Mouse (Mus musculus) layer of hippocampus, adult 2 months (tissue): ENCODE measurements around the gene Amigo1. TPM values are rescaled to one million over a fixed set of nuclear protein-coding genes. Genes with fewer than 3 reads are reported as not detected.

ENCODE experiments used
- DNase-seq, 2 experiments: peaks; one replicate each; pipeline ENCODE4 v3.0.0; 2022; ENCODE audit warnings: low spot score in 2 of 2
- H3K27ac ChIP-seq: fragments of 200-600 bp; 2 replicates; pipeline ENCODE4 v1.8.1; 2022
- H3K4me3 ChIP-seq: fragments of 200-600 bp; 2 replicates; pipeline ENCODE4 v1.8.1; 2022; ENCODE audit warnings: mild to moderate bottlenecking
- CTCF ChIP-seq: fragments of 200-600 bp; conservative IDR thresholded peaks from 2 replicates; pipeline ENCODE4 v1.8.1; 2022; ENCODE audit warnings: antibody characterized with exemption, mild to moderate bottlenecking, moderate library complexity
- total RNA-seq, 2 experiments: library from RNA; stranded (reverse); gene quantifications; 2 replicates each; pipeline ENCODE4 v1.2.3; 2021

Gene Amigo1
- total RNA-seq, 2 experiments from 2014 or later, result 69.7 to 79.0 TPM

DNA sequence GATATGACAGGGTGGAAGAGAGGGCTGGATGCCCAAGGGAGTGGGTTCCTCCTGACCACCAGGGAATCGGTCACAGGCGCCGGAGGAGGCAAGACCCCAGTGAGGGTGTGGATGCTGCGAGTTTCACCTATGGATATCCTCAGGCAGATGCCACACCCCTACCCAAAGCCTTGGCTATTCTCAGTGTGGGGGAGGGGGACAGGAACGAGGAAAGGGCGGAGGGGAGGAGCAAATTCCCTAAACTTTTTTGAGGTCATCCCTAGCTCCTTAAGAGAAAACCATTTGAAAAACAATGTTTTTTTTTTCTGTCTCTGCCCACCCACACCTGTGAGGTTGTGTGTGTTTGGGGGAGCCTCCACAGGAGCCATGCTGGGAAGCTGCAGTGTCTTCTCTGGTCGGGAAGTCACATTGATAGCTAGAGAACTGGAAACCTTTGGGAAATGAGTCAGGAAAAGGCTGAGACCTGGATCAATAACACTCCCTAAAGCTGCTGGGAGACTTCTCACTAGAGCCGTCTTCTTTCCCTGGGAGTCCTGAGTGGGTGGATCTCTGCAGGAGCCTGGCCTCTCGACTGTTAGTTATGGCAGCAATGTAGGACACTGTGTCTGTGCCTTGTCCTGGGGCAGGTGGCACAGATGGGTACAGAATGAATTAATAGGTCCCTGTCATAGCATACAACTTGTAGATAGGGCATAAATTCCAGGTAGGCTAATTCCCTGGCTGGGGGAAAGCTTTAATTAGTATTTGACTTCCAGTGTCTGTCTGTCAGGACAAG lies 2.8 kb downstream of the Amigo1 start:
- peak overlapping the region; percentile 71 for H3K27ac ChIP-seq
- TF ChIP-seq CTCF, result no peak
- DNase-seq, result no peak
- peak overlapping the region; percentile 61 for H3K4me3 ChIP-seq

DNA sequence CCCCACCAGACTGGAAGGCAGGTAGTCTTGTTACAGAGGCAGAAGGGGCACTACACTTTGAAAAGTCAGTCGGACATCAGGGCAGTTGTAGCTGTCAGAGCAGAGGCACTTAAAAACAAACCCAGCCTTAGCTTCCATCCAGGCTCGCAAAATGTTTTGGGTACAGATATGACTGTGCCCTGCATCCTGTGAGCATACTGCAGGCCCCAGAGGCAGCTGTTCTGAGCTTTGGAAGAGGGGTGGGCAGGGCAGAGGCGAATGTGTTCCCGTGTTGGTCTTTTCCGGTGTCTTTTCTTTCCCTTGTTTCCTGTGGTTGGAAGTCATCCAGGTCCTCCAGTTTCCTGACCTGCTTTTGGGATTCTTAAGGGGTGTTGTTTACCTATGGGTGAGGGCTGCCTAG lies 3.8 kb downstream of the Amigo1 start:
- DNase-seq, result no peak
- TF ChIP-seq CTCF, result no peak
- Histone ChIP-seq H3K27ac (peak overlapping the region; percentile 71), H3K4me3 (peak overlapping the region; percentile 61; the same call in 1 of the 2 replicates)

DNA sequence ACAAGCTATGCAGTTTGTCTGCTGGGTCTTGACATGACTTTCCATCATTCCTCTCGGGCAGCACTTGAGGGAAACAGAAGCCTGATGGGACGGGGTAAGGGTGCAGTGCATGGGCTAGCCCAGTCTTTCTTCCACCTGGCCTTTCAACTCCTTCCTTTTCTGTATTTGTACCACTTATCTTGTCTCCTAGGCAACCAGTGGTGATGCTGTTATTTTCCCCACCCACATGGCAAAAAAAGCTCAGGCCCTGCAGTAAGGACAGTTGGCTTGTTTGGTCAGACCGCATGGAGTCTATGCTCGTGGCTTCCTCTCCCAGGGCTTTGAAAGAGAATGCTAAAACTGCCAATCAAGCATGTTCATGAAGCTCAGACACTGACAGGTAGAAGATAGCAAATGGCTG lies 7.6 kb downstream of the Amigo1 start:
- Histone ChIP-seq H3K4me3 (no peak overlapping the region), H3K27ac (peak overlapping the region; percentile 75)
- no peak for TF ChIP-seq CTCF
- DNase-seq, result no peak

DNA sequence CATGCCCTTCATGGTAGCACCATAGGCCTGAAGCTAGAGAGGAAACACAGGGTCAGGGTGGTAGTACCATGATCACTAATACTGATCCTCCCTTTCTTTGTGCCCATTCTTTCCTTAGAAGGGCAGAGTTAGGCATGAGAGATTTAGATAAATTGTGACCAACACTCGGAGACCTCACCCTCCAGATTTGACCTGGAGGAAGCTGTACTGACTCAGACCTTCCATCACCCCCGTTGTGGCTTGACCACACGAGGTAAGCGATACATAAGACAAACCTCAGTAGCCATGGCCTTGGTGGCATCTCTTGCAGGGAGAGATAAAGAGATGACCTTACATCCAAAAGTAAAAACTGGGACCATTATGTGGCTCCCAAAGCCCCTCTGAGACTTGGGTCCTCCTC lies 9.2 kb downstream of the Amigo1 start:
- TF ChIP-seq CTCF, result no peak
- H3K4me3 ChIP-seq, result no peak overlapping the region
- no peak for DNase-seq
- peak overlapping the region; percentile 97 for H3K27ac ChIP-seq

DNA sequence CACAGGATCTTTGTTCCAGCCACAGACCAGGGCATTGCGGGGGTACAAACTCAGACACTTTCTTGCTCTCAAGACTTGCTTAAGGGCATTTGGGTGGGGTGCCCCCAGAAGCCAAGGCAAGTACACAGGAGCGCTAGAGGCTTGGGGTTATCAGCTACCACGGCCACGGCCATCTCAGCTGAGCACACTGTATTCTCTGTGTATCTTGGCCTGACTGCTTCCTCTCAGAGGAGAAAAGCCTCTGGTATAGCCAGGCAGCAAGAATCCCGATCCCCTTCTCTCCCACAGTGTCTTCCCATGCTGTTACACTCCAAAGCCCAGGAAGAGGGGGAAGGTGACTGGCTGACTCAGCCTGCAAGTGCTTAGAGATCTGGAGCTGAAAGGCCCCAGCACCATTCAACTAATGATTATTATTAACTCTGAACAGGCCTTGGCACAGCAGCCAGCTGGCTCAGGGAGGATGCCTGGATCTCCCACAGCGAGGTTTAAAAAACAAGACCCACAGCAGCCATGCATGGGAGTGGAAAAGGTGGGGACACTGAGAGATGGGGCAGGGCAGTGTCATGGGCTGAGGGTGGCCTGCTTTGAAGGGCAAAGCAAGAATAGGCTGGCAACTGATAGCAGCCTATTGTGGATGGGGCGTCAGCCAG lies 9.9 kb downstream of the Amigo1 start:
- no peak for TF ChIP-seq CTCF
- no peak overlapping the region for H3K4me3 ChIP-seq
- peak; percentile 65 to 81 for DNase-seq
- H3K27ac ChIP-seq, result peak overlapping the region; percentile 97

DNA sequence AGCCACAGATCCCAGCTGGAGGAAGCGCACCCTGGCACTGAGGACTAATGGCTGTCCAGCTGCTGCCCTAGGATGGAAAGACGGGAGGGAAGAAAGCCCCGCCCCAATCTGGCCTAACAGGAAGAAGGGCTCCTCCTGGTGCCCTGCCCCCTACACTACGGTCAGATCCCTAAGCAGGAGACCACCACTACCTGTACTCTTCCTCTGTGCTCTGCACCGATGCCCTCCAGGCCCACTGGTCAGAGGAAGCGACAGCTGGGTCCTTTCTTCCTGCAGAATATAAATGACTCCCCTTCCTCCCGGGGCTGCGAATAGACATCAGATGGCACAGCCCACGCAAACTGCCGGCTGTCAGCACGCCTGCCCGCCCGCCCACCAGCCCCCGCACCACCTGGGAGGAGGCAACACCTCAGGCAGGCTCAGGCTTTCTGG lies 10.9 kb downstream of the Amigo1 start:
- Histone ChIP-seq H3K4me3 (peak overlapping the region; percentile 32), H3K27ac (peak overlapping the region; percentile 97)
- no peak for TF ChIP-seq CTCF
- peak; percentile 74 to 84 for DNase-seq

DNA sequence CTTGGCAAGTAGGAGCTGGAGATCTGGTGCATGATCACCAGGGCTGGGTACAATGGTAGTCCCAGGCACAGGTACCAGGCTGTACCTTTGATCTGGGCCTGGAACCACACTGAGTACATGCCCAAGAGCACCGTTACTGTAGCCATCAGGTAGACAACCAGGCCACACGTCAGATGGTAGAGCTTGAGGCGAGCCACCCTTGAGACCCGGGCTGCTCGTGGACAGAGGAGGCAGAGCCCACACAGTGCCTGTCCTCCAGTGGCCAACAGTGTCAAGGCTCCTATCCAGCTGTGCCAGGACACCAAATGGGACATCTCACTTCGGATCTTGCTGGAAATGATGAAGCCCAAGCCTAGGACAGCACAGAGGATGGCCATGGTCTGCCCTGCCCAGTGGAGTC lies 13.1 kb downstream of the Amigo1 start:
- no peak for TF ChIP-seq CTCF
- H3K4me3 ChIP-seq, result no peak overlapping the region
- no peak for DNase-seq
- peak overlapping the region; percentile 97; the same call in 1 of the 2 replicates for H3K27ac ChIP-seq

DNA sequence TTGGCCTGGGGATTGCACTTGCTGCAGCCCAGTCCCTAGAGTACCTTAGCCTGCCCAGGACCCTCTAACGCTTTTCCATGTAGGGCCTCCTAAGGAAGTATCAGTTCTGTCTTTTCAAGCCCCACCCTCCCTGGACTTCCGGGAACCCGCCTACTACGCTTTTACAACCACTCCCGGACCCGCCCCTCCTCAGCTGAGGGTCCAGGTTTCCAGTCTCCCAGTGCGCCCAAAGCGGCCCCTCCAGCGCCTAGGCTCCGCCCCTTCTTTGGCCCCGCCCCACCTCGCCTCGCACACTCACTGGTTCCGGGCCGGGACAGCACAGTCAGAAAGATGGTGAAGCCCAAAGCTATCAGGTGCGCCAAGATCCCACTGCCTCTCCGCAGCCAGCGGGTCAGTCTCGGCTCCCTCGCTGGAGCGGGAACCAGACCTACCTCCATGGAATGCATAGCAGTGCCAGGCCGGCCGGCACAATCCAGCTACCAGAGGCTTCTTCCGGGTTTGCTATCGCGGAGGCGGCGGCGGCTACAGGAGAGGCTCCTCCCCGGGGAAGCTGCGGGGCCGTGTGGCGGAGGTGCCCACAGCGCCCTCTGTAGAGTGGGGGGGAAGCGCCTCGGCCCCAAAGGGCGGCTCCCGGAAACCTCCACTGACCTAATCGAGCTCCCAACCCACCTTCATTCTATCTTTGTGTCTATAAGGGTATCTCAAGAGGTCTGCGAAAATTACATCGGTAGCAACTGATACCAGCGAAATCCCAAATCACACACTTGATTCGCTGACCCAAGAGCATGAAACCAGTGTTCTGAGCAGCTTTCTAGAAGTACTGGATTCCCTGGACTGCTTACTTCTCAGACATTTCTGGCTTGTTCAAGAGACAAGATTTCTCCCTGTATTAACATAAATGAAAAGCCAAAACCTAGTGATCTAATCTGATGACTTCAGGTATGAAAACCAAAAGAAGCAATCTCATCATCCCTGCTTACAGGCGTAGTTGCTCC lies 14.5 kb downstream of the Amigo1 start, which contains the start of gene Cyb561d1:
TSS of gene Cyb561d1 (minus strand) at position 884 of the 995 bp plus-strand sequence.
- Histone ChIP-seq H3K4me3 (peak within 1 kb of the TSS; percentile 91), H3K27ac (peak within 1 kb of the TSS; percentile 97)
- peak; percentile 81 for TF ChIP-seq CTCF
- peak; percentile 88 for DNase-seq

DNA sequence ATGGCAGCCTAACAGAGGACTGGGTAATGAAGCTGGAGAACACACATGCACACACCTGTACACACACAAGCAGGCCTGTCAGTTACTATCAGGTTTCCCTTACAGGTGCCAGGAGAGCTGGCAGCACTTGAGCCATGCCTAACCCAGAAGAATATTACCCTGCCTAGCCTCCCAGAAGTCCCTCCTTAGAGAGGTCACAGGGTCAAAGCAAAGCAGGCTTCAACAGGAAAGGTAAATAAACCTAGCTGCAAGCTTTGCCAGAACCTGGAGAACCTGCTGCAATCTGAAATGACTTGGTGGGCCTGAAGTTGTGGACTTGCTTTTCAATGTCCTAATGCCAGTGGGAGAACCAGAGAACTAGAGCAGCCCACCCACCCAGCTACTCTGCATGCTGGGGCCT lies 16.4 kb downstream of the Amigo1 start:
- no peak overlapping the region for H3K4me3 ChIP-seq
- peak overlapping the region; percentile 97 for H3K27ac ChIP-seq
- no peak for DNase-seq
- TF ChIP-seq CTCF, result no peak

DNA sequence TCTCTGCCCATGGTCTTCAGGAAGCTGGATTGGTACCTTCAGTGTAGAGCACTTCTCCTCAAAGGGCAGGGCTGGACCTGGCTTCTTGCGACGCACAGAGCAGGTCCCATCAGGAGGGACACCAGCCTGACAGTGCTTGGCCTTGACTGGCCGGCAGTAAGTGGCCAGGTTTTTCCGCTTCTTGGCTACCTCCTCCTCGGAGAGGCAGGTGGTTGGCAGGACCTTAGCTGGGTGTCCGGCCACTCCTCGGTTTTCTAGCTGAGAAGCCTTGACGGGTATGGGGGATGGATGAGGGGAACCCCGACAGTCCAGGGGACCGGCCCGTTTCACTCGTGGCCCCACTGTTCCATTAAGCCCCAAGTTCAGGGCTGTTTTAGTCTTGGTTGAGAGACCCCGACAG lies 17.1 kb downstream of the Amigo1 start:
- Histone ChIP-seq H3K27ac (peak overlapping the region; percentile 97), H3K4me3 (no peak overlapping the region)
- TF ChIP-seq CTCF, result no peak
- DNase-seq, result no peak

DNA sequence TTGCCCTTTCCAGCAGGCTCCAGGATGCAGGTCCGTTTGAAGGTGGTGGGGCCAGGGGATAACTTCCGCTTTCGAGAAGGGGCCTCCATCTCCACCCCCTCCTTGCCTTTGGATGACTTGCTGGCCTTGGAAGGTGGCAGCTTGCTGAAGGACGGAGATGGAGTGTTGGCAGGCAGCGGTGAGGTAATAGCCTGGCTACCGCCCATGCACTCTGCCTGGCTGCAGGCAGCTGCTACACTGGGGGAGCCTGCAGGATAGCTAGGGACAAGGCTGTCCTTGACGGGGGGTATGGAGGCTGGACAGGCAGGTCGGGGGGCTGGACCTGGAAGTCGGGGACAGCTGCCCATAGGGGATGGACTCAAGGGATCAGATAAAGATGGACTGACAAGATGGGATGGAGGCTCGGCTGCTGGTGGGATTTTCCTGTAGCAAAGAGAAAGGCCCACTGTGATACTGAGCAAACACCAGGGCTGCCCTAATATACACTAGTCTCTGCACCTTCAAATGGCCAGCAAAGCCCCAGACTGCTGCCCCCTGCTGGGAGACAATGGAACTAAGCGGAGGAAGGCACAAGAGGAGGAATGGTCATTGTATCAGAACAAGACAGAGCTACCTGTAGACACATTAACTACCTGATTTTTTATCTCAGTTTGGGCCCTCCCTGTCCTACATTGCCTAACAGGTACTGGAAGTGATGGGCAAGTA lies 17.6 kb downstream of the Amigo1 start:
- Histone ChIP-seq H3K27ac (peak overlapping the region; percentile 97), H3K4me3 (no peak overlapping the region)
- peak; percentile 79 to 89 for DNase-seq
- peak; percentile 95 for TF ChIP-seq CTCF

DNA sequence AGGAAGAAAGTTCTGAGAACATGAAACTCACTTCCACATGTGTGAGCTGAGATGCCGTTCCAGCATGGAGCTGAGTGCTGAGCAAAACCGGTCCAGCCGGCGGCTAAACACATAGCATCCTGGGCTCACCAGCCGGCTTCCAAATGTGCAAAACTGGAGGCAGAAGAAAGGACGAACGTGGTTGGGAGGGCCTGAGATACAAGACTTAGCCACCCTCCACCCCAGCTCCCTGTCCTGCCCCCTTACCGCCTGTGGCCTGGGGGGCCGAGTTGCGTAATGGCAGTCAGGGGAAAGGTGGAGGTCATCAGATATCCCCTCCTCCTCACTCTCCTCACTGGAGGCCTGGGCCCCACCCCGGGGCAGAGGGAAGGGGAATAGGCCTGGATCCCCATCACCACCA lies 18.3 kb downstream of the Amigo1 start:
- Histone ChIP-seq H3K4me3 (no peak overlapping the region), H3K27ac (no peak overlapping the region; the same call in 1 of the 2 replicates)
- no peak for DNase-seq
- no peak for TF ChIP-seq CTCF
